Mouse (Mus musculus) heart, postnatal 36 days (tissue): ENCODE results near the gene Clic1. TPM values are rescaled to one million over a fixed set of nuclear protein-coding genes. Genes with fewer than 3 reads are reported as not detected.
A peak's percentile ranks its signal among the peaks of the same experiment; 100 is the strongest.

Experiments
- DNase-seq, 2 experiments: peaks; one replicate each; pipeline ENCODE4 v3.0.0; 2021 to 2022
- intact Hi-C: fragments of 180-260 bp; cut with DNase I; formaldehyde crosslinking; loops from one replicate; pipeline ENCODE4 v1.15.1; 2025
- total RNA-seq, 2 experiments: library from RNA; stranded (reverse); gene quantifications; 2 replicates each; pipeline ENCODE4 v1.2.3; 2021

Clic1 gene
- total RNA-seq, 2 experiments from 2014 or later: 41.7 to 44.0 TPM

DNA sequence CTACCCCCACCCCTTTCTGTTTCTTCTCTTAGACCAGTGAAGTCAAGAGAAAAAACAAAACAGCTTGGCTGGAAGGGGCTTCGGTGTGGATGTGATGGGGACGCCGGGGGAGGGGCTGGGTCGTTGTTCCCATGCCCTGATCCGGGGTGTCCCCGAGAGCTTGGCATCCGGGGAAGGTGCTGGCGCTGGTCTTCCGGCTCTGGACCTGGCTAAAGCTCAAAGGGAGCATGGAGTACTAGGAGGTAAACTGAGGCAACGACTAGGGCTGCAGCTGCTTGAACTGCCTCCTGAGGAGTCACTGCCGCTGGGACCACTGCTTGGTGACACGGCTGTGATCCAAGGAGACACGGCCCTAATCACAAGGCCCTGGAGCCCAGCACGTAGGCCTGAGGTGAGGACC lies 10.3 kb downstream of the Clic1 start:
- intact Hi-C loops: no loop called here
- DNase-seq: no peak

DNA sequence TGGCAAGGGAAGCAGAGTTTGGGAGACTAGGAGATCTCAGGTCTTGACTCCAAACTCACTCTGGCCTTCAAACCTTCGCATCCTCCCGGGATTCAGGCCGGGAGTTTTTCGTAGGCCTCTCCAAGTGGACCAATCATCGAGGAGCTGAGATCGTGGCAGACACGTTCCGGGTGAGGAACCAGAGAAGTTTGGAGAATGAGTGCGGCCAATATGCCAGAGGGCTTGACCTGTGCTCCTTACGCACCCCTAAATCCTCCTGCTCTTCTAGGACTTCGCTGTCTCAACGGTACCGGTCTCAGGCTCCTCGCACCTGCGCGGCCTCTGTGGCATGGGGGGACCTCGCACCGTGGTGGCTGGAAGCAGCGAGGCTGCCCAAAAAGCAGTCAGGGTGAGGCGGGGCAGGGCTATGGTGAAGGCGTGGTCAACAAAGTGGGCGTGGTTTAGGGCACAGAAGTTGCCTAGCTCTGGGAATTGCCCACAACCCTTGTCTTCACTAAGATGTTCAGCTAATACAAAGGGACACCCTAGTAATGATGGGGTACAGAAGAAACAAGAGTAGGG lies 11.1 kb downstream of the Clic1 start:
- intact Hi-C loops: no loop called here
- peak in 1 of 2 experiments; percentile 26 for DNase-seq

GRCm38 (mm10) chr17:35061299-35061698 lies 11.5 kb downstream of the Clic1 start:
- no peak for DNase-seq
- intact Hi-C loops: no loop called here

DNA sequence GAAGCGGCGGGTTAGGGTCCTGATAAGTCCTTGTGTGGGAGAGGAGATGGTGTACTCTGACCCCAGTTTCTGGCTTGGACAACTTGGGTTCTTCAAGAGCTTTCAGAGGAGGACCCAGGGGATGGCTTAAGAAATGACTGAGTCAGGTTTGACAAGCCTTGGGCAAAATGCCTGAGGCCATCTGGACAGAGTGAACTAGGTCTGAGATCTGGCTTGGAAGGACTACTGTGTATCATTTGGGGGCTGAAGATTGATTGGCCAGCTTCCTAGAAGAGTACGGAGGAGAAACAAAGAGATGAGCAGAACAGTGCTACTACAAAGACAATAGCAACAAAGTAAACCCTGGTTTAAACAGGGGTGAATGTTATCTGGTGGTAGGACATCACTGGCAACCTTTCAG lies 13.7 kb downstream of the Clic1 start:
- intact Hi-C loops: no loop called here
- peak in 1 of 2 experiments; percentile 32 for DNase-seq

- DNase-seq: no peak
- intact Hi-C loops: no loop called here
Observed at GRCm38 (mm10) chr17:35064378-35064877, 14.7 kb downstream of the Clic1 start.

GRCm38 (mm10) chr17:35064951-35065947 lies 15.5 kb downstream of the Clic1 start, which contains the start of gene Ly6g6c:
Gene Ly6g6c, plus strand, starts transcription at chr17:35065388.
- intact Hi-C loops: no loop called here
- DNase-seq: peak in 1 of 2 experiments; percentile 43

GRCm38 (mm10) chr17:35066084-35066483 lies 16.3 kb downstream of the Clic1 start, which contains the start of gene Mpig6b:
Gene Mpig6b, minus strand, starts transcription at chr17:35066184.
- intact Hi-C loops: no loop called here

DNA sequence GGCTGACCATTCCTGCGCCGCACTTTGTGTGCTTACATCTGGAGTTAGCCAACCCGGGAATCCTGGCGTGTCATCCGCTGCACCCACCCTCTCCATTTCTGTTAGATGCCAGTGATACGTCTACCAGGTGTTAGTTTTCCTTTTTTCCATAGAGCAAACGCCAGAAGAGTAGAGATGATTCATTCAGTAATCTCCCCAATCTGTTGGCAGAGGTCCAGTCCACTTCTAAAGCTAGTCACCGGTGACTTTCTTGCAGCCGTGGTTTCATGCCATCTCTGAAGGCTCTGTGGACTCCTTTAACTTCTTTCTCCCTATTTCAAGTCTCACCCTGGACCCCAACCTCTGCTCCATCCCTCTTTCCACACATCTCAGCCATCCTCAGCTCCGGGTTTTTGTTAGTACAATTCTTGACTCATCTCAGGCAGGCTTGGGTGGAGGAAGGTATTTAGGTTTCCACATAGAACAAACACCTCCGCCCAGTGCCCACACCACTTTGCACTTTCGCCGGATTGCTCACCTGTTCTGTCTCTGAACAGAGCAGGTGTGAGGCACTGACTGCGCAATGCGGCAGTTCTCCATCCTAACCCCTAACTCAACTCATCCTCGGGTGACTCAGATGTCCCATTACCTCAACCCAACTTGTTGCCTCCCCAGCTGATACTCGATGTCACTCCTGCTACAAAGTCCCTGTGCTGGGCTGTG lies 18.6 kb downstream of the Clic1 start:
- intact Hi-C loops: no loop called here
- DNase-seq: no peak

More at GRCm38 (mm10) chr17:35066084-35066483, 16.3 kb downstream of the Clic1 start, which contains the start of gene Mpig6b:
- DNase-seq: no peak

GRCm38 (mm10) chr17:35070556-35071229 lies 20.9 kb downstream of the Clic1 start:
- DNase-seq: no peak
- intact Hi-C loops: no loop called here

- no peak for DNase-seq
- intact Hi-C loops: no loop called here
Observed at GRCm38 (mm10) chr17:35071454-35071853, 21.7 kb downstream of the Clic1 start.

DNA sequence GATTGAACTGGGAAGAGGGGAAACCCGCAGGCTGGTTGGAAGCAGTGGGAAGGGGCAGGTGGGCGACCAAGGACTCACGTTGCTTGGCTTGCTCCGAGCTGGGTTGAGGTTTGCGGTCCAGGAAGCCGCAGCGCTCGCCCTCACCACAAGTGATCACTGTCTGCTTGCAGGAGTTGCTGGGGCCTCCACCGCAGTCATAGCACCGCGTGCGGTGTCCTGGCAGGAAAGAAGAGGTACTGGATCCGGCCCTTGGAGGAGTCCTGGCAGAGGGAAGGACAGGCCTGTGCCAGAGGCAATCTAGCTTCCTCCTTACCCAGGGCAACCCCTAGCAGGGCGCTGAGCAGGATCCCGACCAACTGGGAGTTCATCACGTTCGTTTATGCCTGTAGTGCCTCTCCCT lies 24.3 kb downstream of the Clic1 start:
- intact Hi-C loops: no loop called here
- no peak for DNase-seq

DNA sequence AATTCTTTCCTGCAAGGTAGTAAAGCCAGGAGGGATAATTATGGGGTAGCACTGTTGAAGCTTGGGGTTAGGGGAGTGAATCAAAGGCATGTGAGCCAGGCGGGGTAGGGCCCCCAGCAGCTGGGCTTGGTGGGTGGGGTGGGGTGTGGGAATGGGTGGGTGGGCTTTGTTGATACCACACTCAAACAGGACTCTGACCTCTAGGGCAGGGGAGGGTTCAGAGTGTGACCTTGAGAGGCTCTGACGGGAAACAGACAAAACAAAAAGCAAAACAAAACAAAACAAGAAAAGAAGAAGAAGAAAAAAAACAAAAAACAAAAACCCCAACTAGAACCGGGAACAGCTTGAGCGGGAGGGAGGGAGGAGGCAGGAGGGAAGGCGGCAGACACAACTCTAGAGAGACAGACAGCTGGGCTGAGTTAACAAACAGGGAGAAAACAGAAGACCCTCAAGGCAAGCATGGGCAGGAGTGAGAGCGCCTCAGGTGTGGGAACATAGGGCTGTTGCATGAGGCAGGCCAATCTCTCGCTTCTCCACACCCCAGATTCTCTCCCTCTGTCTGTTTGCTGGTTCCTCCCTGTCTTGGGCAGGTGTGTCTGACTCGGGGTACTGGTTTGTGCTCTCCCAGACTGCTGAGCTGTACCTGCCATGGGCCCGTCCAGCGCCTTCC lies 26.9 kb downstream of the Clic1 start, which contains the start of gene Ly6g6e:
TSS of gene Ly6g6e (plus strand) at position 396 of the 670 bp plus-strand sequence.
- intact Hi-C loops: no loop called here
- no peak for DNase-seq

GRCm38 (mm10) chr17:35077285-35077684 lies 27.5 kb downstream of the Clic1 start:
- DNase-seq: no peak
- intact Hi-C loops: no loop called here

GRCm38 (mm10) chr17:35077786-35078233 lies 28.0 kb downstream of the Clic1 start, which contains the start of gene Ly6g6d:
Gene Ly6g6d, minus strand, starts transcription at chr17:35078065.
- intact Hi-C loops: loop anchor here (1.0 kb wide), 1 partner anchor 57 kb away; no protein-coding TSS in a partner anchor
- peak; percentile 55 to 67 for DNase-seq

DNA sequence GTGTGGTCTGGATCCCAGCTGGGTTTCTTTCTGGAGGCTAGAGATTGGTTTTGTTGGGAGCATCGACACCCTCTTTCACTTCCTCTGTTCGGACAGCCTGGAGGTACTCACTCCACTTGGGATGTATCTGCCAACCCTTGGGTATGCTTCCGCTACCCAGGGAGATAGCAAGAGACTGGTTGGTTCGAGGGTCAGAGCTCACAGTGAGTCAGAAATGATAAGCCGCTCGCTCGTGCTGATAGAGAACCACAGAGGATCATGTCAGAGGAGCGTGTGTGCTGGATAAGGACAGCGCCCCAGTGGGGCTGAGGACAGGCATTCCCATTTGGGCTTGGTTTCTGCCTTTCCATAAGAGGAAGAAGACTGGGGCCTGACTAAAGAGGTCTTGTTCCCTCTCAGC lies 30.0 kb downstream of the Clic1 start:
- peak in 1 of 2 experiments; percentile 20 for DNase-seq

GRCm38 (mm10) chr17:35080248-35080647 lies 30.5 kb downstream of the Clic1 start:
- intact Hi-C loops: no loop called here
- no peak for DNase-seq

More for the DNA sequence above, 30.0 kb downstream of the Clic1 start:
- intact Hi-C loops: no loop called here

DNA sequence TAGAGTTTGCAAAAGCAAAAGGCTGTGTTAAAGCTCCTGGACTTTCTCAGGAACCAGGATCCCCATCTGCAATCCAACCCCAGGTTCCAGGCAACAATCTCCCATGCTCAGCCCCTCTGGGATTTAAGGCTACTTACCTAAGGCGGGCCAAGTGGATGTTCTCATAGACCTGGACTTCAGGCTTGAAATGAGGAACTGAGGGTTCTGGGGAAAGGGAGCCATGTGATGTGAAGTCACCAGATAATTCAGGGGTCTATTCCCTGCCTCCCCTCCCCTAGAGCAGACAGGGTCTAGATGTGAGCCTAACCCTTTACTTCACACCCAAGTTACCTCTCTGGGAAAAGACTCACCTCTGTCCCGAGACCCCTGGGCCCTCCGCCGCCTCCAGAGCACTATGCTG lies 30.9 kb downstream of the Clic1 start:
- intact Hi-C loops: no loop called here
- no peak for DNase-seq

DNA sequence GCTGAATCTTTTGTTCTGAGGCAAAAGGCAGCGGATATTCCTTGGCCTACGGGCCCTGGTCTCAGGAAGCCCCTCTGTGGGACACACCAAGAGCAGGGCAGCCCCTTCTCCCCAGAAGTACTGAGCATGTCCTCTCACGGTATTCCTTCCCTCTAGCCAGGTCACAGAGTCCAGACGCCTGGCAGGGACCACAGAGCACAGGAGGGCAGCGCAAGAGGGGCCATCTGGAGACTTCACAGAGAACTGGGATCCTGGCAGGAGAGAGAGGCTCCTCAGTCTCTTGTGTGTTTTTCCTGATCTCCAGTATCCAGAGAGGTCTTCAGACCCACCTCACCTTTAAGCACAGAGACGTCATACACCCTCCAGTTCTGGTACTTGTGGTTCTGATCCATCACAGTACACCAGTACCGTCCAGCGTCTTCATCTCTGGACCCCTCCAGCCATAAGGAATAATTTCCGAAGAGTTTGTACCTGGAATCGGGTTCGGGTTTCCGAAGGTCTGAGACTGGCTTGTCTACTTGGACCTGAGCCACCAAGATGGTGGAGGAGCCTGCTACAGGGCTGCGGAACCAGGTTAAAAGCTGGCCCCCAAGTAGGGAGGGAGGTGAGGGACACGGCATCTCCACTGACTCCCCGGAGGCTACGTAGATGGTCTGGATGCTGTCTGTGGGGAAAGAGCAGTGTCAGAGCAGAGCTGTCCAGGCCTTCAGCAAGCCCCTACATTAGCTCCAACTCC lies 33.2 kb downstream of the Clic1 start:
- intact Hi-C loops: no loop called here
- no peak for DNase-seq
